Mouse (Mus musculus) CH12.LX (cell line): Measurements from ENCODE around the gene Tnxb. TPM values are rescaled to one million over a fixed set of nuclear protein-coding genes. Genes with fewer than 3 reads are reported as not detected.

ENCODE experiments used
- DNase-seq: peaks from one replicate; pipeline ENCODE4 v3.0.0-alpha.2; 2013; ENCODE audit errors: extremely low read depth
- H3K27ac ChIP-seq: 2 replicates; pipeline ENCODE4 v1.5.1; 2012; ENCODE audit warnings: low read depth, mild to moderate bottlenecking, control low read depth, moderate library complexity; ENCODE audit not compliant: insufficient read depth
- H3K27me3 ChIP-seq: replicated peaks from 2 replicates; pipeline ENCODE3; 2012; ENCODE audit warnings: inconsistent platforms
- H3K36me3 ChIP-seq, 2 experiments: replicated peaks in 1 of 2; 2 replicates each; pipeline versions ENCODE3 to v1.6.1; 2012; ENCODE audit warnings: inconsistent platforms in 1 of 2, low read length in 1 of 2, mild to moderate bottlenecking in 1 of 2, mixed read lengths in 1 of 2, moderate library complexity in 1 of 2; ENCODE audit not compliant: control insufficient read depth in 1 of 2, insufficient read depth in 1 of 2
- H3K4me1 ChIP-seq, 2 experiments: 2 replicates each; pipeline ENCODE4 v1.6.1; 2012; ENCODE audit warnings: inconsistent platforms in 1 of 2, moderate library complexity in 1 of 2; ENCODE audit not compliant: insufficient read depth in 2 of 2, control insufficient read depth in 1 of 2
- H3K4me2 ChIP-seq: 2 replicates; pipeline ENCODE4 v1.6.1; 2012; ENCODE audit warnings: low read depth, mild to moderate bottlenecking, control low read depth; ENCODE audit not compliant: poor library complexity, insufficient read depth, severe bottlenecking
- H3K4me3 ChIP-seq, 3 experiments: fragments of 150-350 bp in 1 of 3; sonication (generic) in 1 of 3; replicated peaks in 1 of 3; 2 replicates each; pipeline versions ENCODE3 to v1.5.1; 2011 to 2012; ENCODE audit warnings: low read depth in 2 of 3, low read length in 2 of 3, mild to moderate bottlenecking in 2 of 3, moderate library complexity in 2 of 3, control low read depth in 1 of 3, improper control_type of control experiment in 1 of 3, inconsistent platforms in 1 of 3, mixed read lengths in 1 of 3; ENCODE audit not compliant: poor library complexity in 1 of 3
- H3K79me2 ChIP-seq: replicated peaks from 2 replicates; pipeline ENCODE4 v1.6.1; 2012; ENCODE audit warnings: mild to moderate bottlenecking, moderate library complexity; ENCODE audit not compliant: control insufficient read depth, poor library complexity, insufficient read depth, severe bottlenecking; ENCODE audit errors: extremely low read depth
- H3K9ac ChIP-seq: 2 replicates; pipeline ENCODE4 v1.6.1; 2012; ENCODE audit warnings: low read depth, mild to moderate bottlenecking, control low read depth, moderate library complexity; ENCODE audit not compliant: insufficient read depth
- H3K9me3 ChIP-seq: replicated peaks from 2 replicates; pipeline ENCODE3; 2012; ENCODE audit warnings: low read length, inconsistent platforms, mixed read lengths
- BHLHE40 ChIP-seq: IDR thresholded peaks from 2 replicates; pipeline ENCODE4 v1.6.1; 2011; ENCODE audit warnings: mild to moderate bottlenecking, low read depth, low read length, improper control_type of control experiment
- CHD1 ChIP-seq: IDR thresholded peaks from 2 replicates; pipeline ENCODE4 v1.6.1; 2012; ENCODE audit warnings: low read depth, low read length, improper control_type of control experiment, inconsistent platforms
- CHD2 ChIP-seq: IDR thresholded peaks from 2 replicates; pipeline ENCODE4 v1.6.1; 2011; ENCODE audit warnings: low read length, improper control_type of control experiment
- ELF1 ChIP-seq: IDR thresholded peaks from 2 replicates; pipeline ENCODE4 v1.6.1; 2014; ENCODE audit warnings: low read depth, mild to moderate bottlenecking, inconsistent platforms, low read length, improper control_type of control experiment
- ETS1 ChIP-seq: conservative IDR thresholded peaks from 2 replicates; pipeline ENCODE4 v1.6.1; 2012; ENCODE audit warnings: low read depth, mild to moderate bottlenecking, inconsistent platforms, low read length, improper control_type of control experiment, moderate library complexity
- GABPA ChIP-seq: IDR thresholded peaks from 2 replicates; pipeline ENCODE4 v1.6.1; 2012; ENCODE audit warnings: low read depth, low read length, improper control_type of control experiment, inconsistent platforms; ENCODE audit not compliant: insufficient replicate concordance
- HCFC1 ChIP-seq: IDR thresholded peaks from 2 replicates; pipeline ENCODE4 v1.6.1; 2012; ENCODE audit warnings: low read depth, mild to moderate bottlenecking, inconsistent platforms, low read length, improper control_type of control experiment
- IRF4 ChIP-seq: IDR thresholded peaks from 2 replicates; pipeline ENCODE4 v1.6.1; 2014; ENCODE audit warnings: low read depth, mild to moderate bottlenecking, inconsistent platforms, low read length, improper control_type of control experiment
- JUND ChIP-seq: conservative IDR thresholded peaks from 2 replicates; pipeline ENCODE4 v1.6.1; 2011; ENCODE audit warnings: low read depth, low read length, improper control_type of control experiment
- KAT2A ChIP-seq: IDR thresholded peaks from 2 replicates; pipeline ENCODE4 v1.6.1; 2012; ENCODE audit warnings: low read length, improper control_type of control experiment, inconsistent platforms; ENCODE audit not compliant: insufficient replicate concordance
- MAFK ChIP-seq: IDR thresholded peaks from 2 replicates; pipeline ENCODE4 v1.6.1; 2011; ENCODE audit warnings: low read length, improper control_type of control experiment; ENCODE audit not compliant: insufficient replicate concordance
- MAZ ChIP-seq: IDR thresholded peaks from 2 replicates; pipeline ENCODE4 v1.6.1; 2012; ENCODE audit warnings: low read depth, mild to moderate bottlenecking, inconsistent platforms, low read length, improper control_type of control experiment, moderate library complexity
- MEF2A ChIP-seq: IDR thresholded peaks from 2 replicates; pipeline ENCODE4 v1.6.1; 2014; ENCODE audit warnings: low read depth, mild to moderate bottlenecking, inconsistent platforms, low read length, improper control_type of control experiment, borderline replicate concordance
- NELFE ChIP-seq: IDR thresholded peaks from 2 replicates; pipeline ENCODE4 v1.6.1; 2011; ENCODE audit warnings: low read depth, low read length, improper control_type of control experiment
- NRF1 ChIP-seq: IDR thresholded peaks from 2 replicates; pipeline ENCODE4 v1.6.1; 2014; ENCODE audit warnings: low read depth, mild to moderate bottlenecking, inconsistent platforms, low read length, improper control_type of control experiment, moderate library complexity
- PAX5 ChIP-seq: IDR thresholded peaks from 2 replicates; pipeline ENCODE4 v1.6.1; 2012; ENCODE audit warnings: low read length, inconsistent platforms, mixed read lengths
- POLR2AphosphoS2 ChIP-seq: IDR thresholded peaks from 2 replicates; pipeline ENCODE4 v1.6.1; 2011; ENCODE audit warnings: low read depth, low read length, improper control_type of control experiment
- RCOR1 ChIP-seq: conservative IDR thresholded peaks from 2 replicates; pipeline ENCODE4 v1.6.1; 2012; ENCODE audit warnings: low read depth, mild to moderate bottlenecking, inconsistent platforms, low read length, improper control_type of control experiment
- SIN3A ChIP-seq: IDR thresholded peaks from 2 replicates; pipeline ENCODE4 v1.6.1; 2012; ENCODE audit warnings: low read length, improper control_type of control experiment, inconsistent platforms
- USF1 ChIP-seq: IDR thresholded peaks from 2 replicates; pipeline ENCODE4 v1.6.1; 2014; ENCODE audit warnings: low read depth, mild to moderate bottlenecking, inconsistent platforms, low read length, improper control_type of control experiment
- ZC3H11A ChIP-seq: IDR thresholded peaks from 2 replicates; pipeline ENCODE4 v1.6.1; 2012; ENCODE audit warnings: low read depth, mild to moderate bottlenecking, inconsistent platforms, low read length, improper control_type of control experiment
- dilution Hi-C: fragments of 300-500 bp; cut with MboI; formaldehyde crosslinking; loops from 2 replicates; pipeline ENCODE4 v1.14.3; 2020; ENCODE audit warnings: low sequenced_read_pairs; ENCODE audit not compliant: extremely low pct_unique_long_range_greater_than_20kb, extremely low pct_ligation_motif_present
- in situ Hi-C: fragments of 300-500 bp; cut with MboI; formaldehyde crosslinking; loops from 3 replicates; pipeline ENCODE4 v1.14.3; 2019; ENCODE audit warnings: low sequenced_read_pairs, low pct_ligation_motif_present, low pct_unique_long_range_greater_than_20kb, mixed read lengths
- polyA plus RNA-seq: library from polyadenylated mRNA; unstranded; fragments of >175 nt; gene quantifications from 2 replicates; pipeline ENCODE4 v1.2.1, GENCODE M21; 2012; ENCODE audit warnings: low read depth; ENCODE audit not compliant: insufficient read length
- total RNA-seq, 2 experiments: library from RNA; depleted of rRNA; stranded (reverse); fragments of 300-350 nt in 1 of 2; fragments of >200 nt in 1 of 2; gene quantifications; 2 replicates each; pipeline ENCODE4 v1.2.3; 2012 to 2014

Gene Tnxb
- total and polyA plus RNA-seq, 3 experiments = not detected

GRCm38 (mm10) chr17:34672246-34672792, 2.0 kb downstream of the Tnxb start:
- H3K4me3 ChIP-seq = no peak overlapping the region
- H3K4me2 ChIP-seq = no peak overlapping the region
- no peaks in the 10 kb centered on the region for H3K4me1 ChIP-seq
- H3K79me2 ChIP-seq = no peaks in the 10 kb centered on the region
- in situ Hi-C loops = no loop called here
- no peak overlapping the region for H3K27ac ChIP-seq
- TF ChIP-seq CHD1 = no peak
- TF ChIP-seq, all 38 proteins: peak for 0
- Histone ChIP-seq H3K9ac (no peak overlapping the region), H3K27me3 (peaks cover 68% of the 10 kb centered on the region), H3K36me3 (no peaks in the 10 kb centered on the region), H3K9me3 (peaks cover 21% of the 10 kb centered on the region)
- dilution Hi-C loops = no loop called here
- DNase-seq = no peak

- in situ Hi-C loops = no loop called here
- Histone ChIP-seq H3K36me3 (no peaks in the 10 kb centered on the region), H3K27ac (no peak overlapping the region), H3K27me3 (peaks cover 66% of the 10 kb centered on the region), H3K9ac (no peak overlapping the region), H3K9me3 (peaks cover 14% of the 10 kb centered on the region), H3K4me3 (no peak overlapping the region), H3K79me2 (no peaks in the 10 kb centered on the region), H3K4me1 (no peaks in the 10 kb centered on the region), H3K4me2 (no peak overlapping the region)
- dilution Hi-C loops = no loop called here
- no peak for TF ChIP-seq NELFE
- TF ChIP-seq GABPA = no peak
- TF ChIP-seq MAZ = no peak
- no peak for TF ChIP-seq BHLHE40
- TF ChIP-seq PAX5 = no peak
- TF ChIP-seq CHD2 = no peak
- TF ChIP-seq IRF4 = no peak
- no peak for TF ChIP-seq MAFK
- TF ChIP-seq HCFC1 = no peak
- TF ChIP-seq SIN3A = no peak
- no peak for TF ChIP-seq ELF1
- DNase-seq = no peak
These were observed 2.8 kb downstream of the Tnxb start for GRCm38 (mm10) chr17:34673139-34673538.

- H3K9me3 ChIP-seq = peaks cover 14% of the 10 kb centered on the region
- H3K4me1 ChIP-seq = no peaks in the 10 kb centered on the region
- H3K4me3 ChIP-seq = no peak overlapping the region
- no peak overlapping the region for H3K4me2 ChIP-seq
- TF ChIP-seq KAT2A = no peak
- no peak for TF ChIP-seq NELFE
- TF ChIP-seq ETS1 = no peak
- no peak for TF ChIP-seq RCOR1
- TF ChIP-seq NRF1 = no peak
- TF ChIP-seq JUND = no peak
- no peak for TF ChIP-seq POLR2AphosphoS2
- TF ChIP-seq USF1 = no peak
- no peak for TF ChIP-seq BHLHE40
- TF ChIP-seq GABPA = no peak
- no peak for TF ChIP-seq MEF2A
- TF ChIP-seq SIN3A = no peak
- no peak for TF ChIP-seq ZC3H11A
- in situ Hi-C loops = no loop called here
- no peak overlapping the region for H3K9ac ChIP-seq
- H3K27me3 ChIP-seq = peaks cover 78% of the 10 kb centered on the region
- no peak overlapping the region for H3K27ac ChIP-seq
- no peaks in the 10 kb centered on the region for H3K79me2 ChIP-seq
- DNase-seq = no peak
- dilution Hi-C loops = no loop called here
- H3K36me3 ChIP-seq = no peaks in the 10 kb centered on the region
These were observed 4.3 kb downstream of the Tnxb start for GRCm38 (mm10) chr17:34674524-34675204.
